Mouse (Mus musculus): ENCODE measurements around the gene Ap2a2. TPM values are rescaled to one million over a fixed set of nuclear protein-coding genes. Genes with fewer than 3 reads are reported as not detected.
"Not testable (repeated sequence)": the region's sequence is repeated elsewhere in the genome, so short reads cannot be mapped to it uniquely, and the experiment has no call there.

Gene Ap2a2
- polyA plus RNA-seq, 1 experiment from 2014 or later = 30.8 TPM

- ATAC-seq (ENCODE audit: low FRiP score, low TSS enrichment) = peak; percentile 67
These were observed 99.5 kb downstream of the Ap2a2 start for GRCm38 (mm10) chr7:141661481-141661880.

GRCm38 (mm10) chr7:141662223-141662622, 100.2 kb downstream of the Ap2a2 start:
- Histone ChIP-seq H3K27me3 (ENCODE audit: control insufficient read depth, insufficient read depth, low read length) (no peaks in the 10 kb centered on the region), H3K4me1 (replicated peaks; ENCODE audit: control insufficient read depth, insufficient read depth) (no peaks in the 10 kb centered on the region), H3K9ac (ENCODE audit: low read length) (no peak overlapping the region), H3K4me3 (ENCODE audit: low read depth, low read length) (no peak overlapping the region), H3K27ac (replicated peaks) (no peak overlapping the region), H3K9me3 (ENCODE audit: control insufficient read depth, low read length) (no peaks in the 10 kb centered on the region), H3K36me3 (ENCODE audit: control insufficient read depth, insufficient read depth, low read length) (no peaks in the 10 kb centered on the region), H3K4me2 (replicated peaks; ENCODE audit: low read depth) (no peak overlapping the region)
- TF ChIP-seq EP300 (optimal IDR thresholded peaks at IDR 0.05) (no peak), CTCF (IDR thresholded peaks at IDR 0.05; ENCODE audit: low read depth) (no peak)
- 53% methylated on average over 5 of the region's 5 CpGs for WGBS
- ATAC-seq (ENCODE audit: low FRiP score, low TSS enrichment) (no peak), DNase-seq (ENCODE audit: low spot score) (peak; percentile 33)

More at GRCm38 (mm10) chr7:141661481-141661880, 99.5 kb downstream of the Ap2a2 start:
- DNase-seq (ENCODE audit: low spot score) = peak; percentile 72
- H3K27ac ChIP-seq (replicated peaks) = no peak overlapping the region
- no peak overlapping the region for H3K4me2 ChIP-seq (replicated peaks; ENCODE audit: low read depth)
- H3K27me3 ChIP-seq (ENCODE audit: control insufficient read depth, insufficient read depth, low read length) = no peaks in the 10 kb centered on the region
- H3K9ac ChIP-seq (ENCODE audit: low read length) = no peak overlapping the region
- peak; percentile 13; the same call in 1 of the 2 replicates for TF ChIP-seq CTCF (IDR thresholded peaks at IDR 0.05; ENCODE audit: low read depth)
- TF ChIP-seq EP300 (optimal IDR thresholded peaks at IDR 0.05) = no peak
- H3K4me1 ChIP-seq (replicated peaks; ENCODE audit: control insufficient read depth, insufficient read depth) = no peaks in the 10 kb centered on the region
- 65% methylated on average over 3 of the region's 3 CpGs for WGBS
- no peaks in the 10 kb centered on the region for H3K9me3 ChIP-seq (ENCODE audit: control insufficient read depth, low read length)
- H3K36me3 ChIP-seq (ENCODE audit: control insufficient read depth, insufficient read depth, low read length) = no peaks in the 10 kb centered on the region
- no peak overlapping the region for H3K4me3 ChIP-seq (ENCODE audit: low read depth, low read length)

- 14% methylated on average over 4 of the region's 4 CpGs for WGBS
- H3K9ac ChIP-seq (ENCODE audit: low read length) = no peak overlapping the region
- no peaks in the 10 kb centered on the region for H3K27me3 ChIP-seq (ENCODE audit: control insufficient read depth, insufficient read depth, low read length)
- TF ChIP-seq EP300 (optimal IDR thresholded peaks at IDR 0.05) (no peak), CTCF (IDR thresholded peaks at IDR 0.05; ENCODE audit: low read depth) (peak; percentile 84)
- H3K36me3 ChIP-seq (ENCODE audit: control insufficient read depth, insufficient read depth, low read length) = no peaks in the 10 kb centered on the region
- no peak overlapping the region for H3K27ac ChIP-seq (replicated peaks)
- DNase-seq (ENCODE audit: low spot score) = peak; percentile 65
- H3K4me2 ChIP-seq (replicated peaks; ENCODE audit: low read depth) = no peak overlapping the region
- no peaks in the 10 kb centered on the region for H3K9me3 ChIP-seq (ENCODE audit: control insufficient read depth, low read length)
- no peak overlapping the region for H3K4me3 ChIP-seq (ENCODE audit: low read depth, low read length)
- ATAC-seq (ENCODE audit: low FRiP score, low TSS enrichment) = no peak
- H3K4me1 ChIP-seq (replicated peaks; ENCODE audit: control insufficient read depth, insufficient read depth) = no peaks in the 10 kb centered on the region
These were observed 104.2 kb downstream of the Ap2a2 start for GRCm38 (mm10) chr7:141666190-141666589.

GRCm38 (mm10) chr7:141669097-141669496, 107.1 kb downstream of the Ap2a2 start:
- 83% methylated on average over 3 of the region's 3 CpGs for WGBS
- not testable (repeated sequence) for H3K27ac ChIP-seq (replicated peaks); ATAC-seq (ENCODE audit: low FRiP score, low TSS enrichment)

GRCm38 (mm10) chr7:141670999-141671398, 109.0 kb downstream of the Ap2a2 start:
- H3K4me2 ChIP-seq (replicated peaks; ENCODE audit: low read depth) = no peak overlapping the region
- DNase-seq (ENCODE audit: low spot score) (peak; percentile 75), ATAC-seq (ENCODE audit: low FRiP score, low TSS enrichment) (peak; percentile 68)
- H3K9ac ChIP-seq (ENCODE audit: low read length) = no peak overlapping the region
- 63% methylated on average over 4 of the region's 4 CpGs for WGBS
- H3K9me3 ChIP-seq (ENCODE audit: control insufficient read depth, low read length) = no peaks in the 10 kb centered on the region
- H3K27me3 ChIP-seq (ENCODE audit: control insufficient read depth, insufficient read depth, low read length) = no peaks in the 10 kb centered on the region
- no peak overlapping the region for H3K4me3 ChIP-seq (ENCODE audit: low read depth, low read length)
- no peak for TF ChIP-seq EP300 (optimal IDR thresholded peaks at IDR 0.05)
- TF ChIP-seq CTCF (IDR thresholded peaks at IDR 0.05; ENCODE audit: low read depth) = peak; percentile 82
- H3K36me3 ChIP-seq (ENCODE audit: control insufficient read depth, insufficient read depth, low read length) = no peaks in the 10 kb centered on the region
- H3K27ac ChIP-seq (replicated peaks) = no peak overlapping the region
- no peaks in the 10 kb centered on the region for H3K4me1 ChIP-seq (replicated peaks; ENCODE audit: control insufficient read depth, insufficient read depth)

More at GRCm38 (mm10) chr7:141669097-141669496, 107.1 kb downstream of the Ap2a2 start:
- not testable (repeated sequence) for H3K27me3 ChIP-seq (ENCODE audit: control insufficient read depth, insufficient read depth, low read length); H3K36me3 ChIP-seq (ENCODE audit: control insufficient read depth, insufficient read depth, low read length); H3K9ac ChIP-seq (ENCODE audit: low read length); H3K9me3 ChIP-seq (ENCODE audit: control insufficient read depth, low read length); H3K4me2 ChIP-seq (replicated peaks; ENCODE audit: low read depth); H3K4me3 ChIP-seq (ENCODE audit: low read depth, low read length); H3K4me1 ChIP-seq (replicated peaks; ENCODE audit: control insufficient read depth, insufficient read depth); DNase-seq (ENCODE audit: low spot score)

- no peak overlapping the region for H3K27ac ChIP-seq (replicated peaks)
- ATAC-seq (ENCODE audit: low FRiP score, low TSS enrichment) (0 out of 2 replicates have a peak, but pooled peaks have one; percentile 16), DNase-seq (ENCODE audit: low spot score) (no peak)
- H3K4me1 ChIP-seq (replicated peaks; ENCODE audit: control insufficient read depth, insufficient read depth) = no peaks in the 10 kb centered on the region
- no peaks in the 10 kb centered on the region for H3K9me3 ChIP-seq (ENCODE audit: control insufficient read depth, low read length)
- H3K4me2 ChIP-seq (replicated peaks; ENCODE audit: low read depth) = no peak overlapping the region
- WGBS = 80% methylated on average over 5 of the region's 5 CpGs
- TF ChIP-seq EP300 (optimal IDR thresholded peaks at IDR 0.05) = no peak
- no peak for TF ChIP-seq CTCF (IDR thresholded peaks at IDR 0.05; ENCODE audit: low read depth)
- no peak overlapping the region for H3K4me3 ChIP-seq (ENCODE audit: low read depth, low read length)
- no peak overlapping the region for H3K9ac ChIP-seq (ENCODE audit: low read length)
- no peaks in the 10 kb centered on the region for H3K27me3 ChIP-seq (ENCODE audit: control insufficient read depth, insufficient read depth, low read length)
- H3K36me3 ChIP-seq (ENCODE audit: control insufficient read depth, insufficient read depth, low read length) = no peaks in the 10 kb centered on the region
These were observed 109.8 kb downstream of the Ap2a2 start for GRCm38 (mm10) chr7:141671626-141672291.
